Mouse (Mus musculus): ENCODE measurements around the gene Tbc1d4. TPM values are rescaled to one million over a fixed set of nuclear protein-coding genes. Genes with fewer than 3 reads are reported as not detected.

Gene Tbc1d4
- polyA plus RNA-seq, 1 experiment = 5.6 TPM

DNA sequence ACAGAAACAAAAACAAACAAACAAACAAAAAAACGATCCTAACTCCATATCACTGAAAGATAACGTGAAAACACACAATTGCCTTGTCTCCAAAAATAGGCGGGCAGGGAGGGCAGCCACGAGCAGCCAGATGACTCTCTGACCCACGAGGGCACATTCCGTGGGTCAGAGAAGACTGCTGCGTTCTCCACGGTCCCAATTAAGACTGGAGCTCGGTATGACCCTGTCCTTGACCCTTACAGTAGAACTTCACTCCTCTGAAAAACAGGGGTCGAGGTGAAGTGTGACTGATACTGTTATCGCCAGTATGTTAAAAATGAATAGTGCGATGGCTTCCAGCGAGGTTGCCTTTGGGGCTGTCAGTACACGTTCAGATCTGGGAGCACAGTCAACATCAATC, 90.7 kb downstream of the Tbc1d4 start:
- Histone ChIP-seq H3K27me3 (ENCODE audit: control insufficient read depth, insufficient read depth, low read length) (no peaks in the 10 kb centered on the region), H3K4me3 (ENCODE audit: extremely low read depth, insufficient read depth, insufficient read length) (no peak overlapping the region), H3K27ac (ENCODE audit: insufficient read depth, low read length) (no peak overlapping the region), H3K36me3 (ENCODE audit: control insufficient read depth, insufficient read depth, low read length) (no peaks in the 10 kb centered on the region), H3K4me1 (ENCODE audit: control insufficient read depth, insufficient read depth, insufficient read length) (no peaks in the 10 kb centered on the region)
- no peak for DNase-seq (ENCODE audit: low read depth in 1 of 2, low spot score in 2 of 2)
- WGBS = 69% methylated on average over 14 of the region's 14 CpGs
- TF ChIP-seq POLR2A (IDR thresholded peaks at IDR 0.05; ENCODE audit: low read depth, low read length) (no peak), CTCF (IDR thresholded peaks at IDR 0.05; ENCODE audit: extremely low read depth, insufficient read depth, insufficient read length, insufficient replicate concordance) (no peak)

- H3K36me3 ChIP-seq (ENCODE audit: control insufficient read depth, insufficient read depth, low read length) = no peaks in the 10 kb centered on the region
- H3K4me3 ChIP-seq (ENCODE audit: extremely low read depth, insufficient read depth, insufficient read length) = no peak overlapping the region
- H3K27ac ChIP-seq (ENCODE audit: insufficient read depth, low read length) = no peak overlapping the region
- H3K27me3 ChIP-seq (ENCODE audit: control insufficient read depth, insufficient read depth, low read length) = no peaks in the 10 kb centered on the region
- TF ChIP-seq POLR2A (IDR thresholded peaks at IDR 0.05; ENCODE audit: low read depth, low read length) = no peak
- no peak for TF ChIP-seq CTCF (IDR thresholded peaks at IDR 0.05; ENCODE audit: extremely low read depth, insufficient read depth, insufficient read length, insufficient replicate concordance)
- DNase-seq (ENCODE audit: low read depth in 1 of 2, low spot score in 2 of 2) = no peak
- no peaks in the 10 kb centered on the region for H3K4me1 ChIP-seq (ENCODE audit: control insufficient read depth, insufficient read depth, insufficient read length)
- 63% methylated on average over 6 of the region's 6 CpGs for WGBS
Observed at GRCm38 (mm10) chr14:101517801-101518200, 91.2 kb downstream of the Tbc1d4 start.

GRCm38 (mm10) chr14:101517341-101517740, 91.7 kb downstream of the Tbc1d4 start:
- H3K27ac ChIP-seq (ENCODE audit: insufficient read depth, low read length) = no peak overlapping the region

GRCm38 (mm10) chr14:101516864-101517263, 92.1 kb downstream of the Tbc1d4 start:
- Histone ChIP-seq H3K4me3 (ENCODE audit: extremely low read depth, insufficient read depth, insufficient read length) (no peak overlapping the region), H3K36me3 (ENCODE audit: control insufficient read depth, insufficient read depth, low read length) (no peaks in the 10 kb centered on the region), H3K27me3 (ENCODE audit: control insufficient read depth, insufficient read depth, low read length) (no peaks in the 10 kb centered on the region), H3K27ac (ENCODE audit: insufficient read depth, low read length) (no peak overlapping the region), H3K4me1 (ENCODE audit: control insufficient read depth, insufficient read depth, insufficient read length) (no peaks in the 10 kb centered on the region)
- 74% methylated on average over 5 of the region's 5 CpGs for WGBS
- DNase-seq (ENCODE audit: low read depth in 1 of 2, low spot score in 2 of 2) = no peak
- TF ChIP-seq POLR2A (IDR thresholded peaks at IDR 0.05; ENCODE audit: low read depth, low read length) = no peak
- no peak for TF ChIP-seq CTCF (IDR thresholded peaks at IDR 0.05; ENCODE audit: extremely low read depth, insufficient read depth, insufficient read length, insufficient replicate concordance)

More at GRCm38 (mm10) chr14:101517341-101517740, 91.7 kb downstream of the Tbc1d4 start:
- no peaks in the 10 kb centered on the region for H3K4me1 ChIP-seq (ENCODE audit: control insufficient read depth, insufficient read depth, insufficient read length)
- H3K27me3 ChIP-seq (ENCODE audit: control insufficient read depth, insufficient read depth, low read length) = no peaks in the 10 kb centered on the region
- WGBS = 21% methylated on average over 5 of the region's 5 CpGs
- no peak for TF ChIP-seq POLR2A (IDR thresholded peaks at IDR 0.05; ENCODE audit: low read depth, low read length)
- no peak for TF ChIP-seq CTCF (IDR thresholded peaks at IDR 0.05; ENCODE audit: extremely low read depth, insufficient read depth, insufficient read length, insufficient replicate concordance)
- DNase-seq (ENCODE audit: low read depth in 1 of 2, low spot score in 2 of 2) = peak in 1 of 2 experiments; percentile 5
- no peak overlapping the region for H3K4me3 ChIP-seq (ENCODE audit: extremely low read depth, insufficient read depth, insufficient read length)
- no peaks in the 10 kb centered on the region for H3K36me3 ChIP-seq (ENCODE audit: control insufficient read depth, insufficient read depth, low read length)

- Histone ChIP-seq H3K36me3 (ENCODE audit: control insufficient read depth, insufficient read depth, low read length) (no peaks in the 10 kb centered on the region), H3K4me3 (ENCODE audit: extremely low read depth, insufficient read depth, insufficient read length) (no peak overlapping the region), H3K27ac (ENCODE audit: insufficient read depth, low read length) (no peak overlapping the region), H3K27me3 (ENCODE audit: control insufficient read depth, insufficient read depth, low read length) (no peaks in the 10 kb centered on the region), H3K4me1 (ENCODE audit: control insufficient read depth, insufficient read depth, insufficient read length) (no peaks in the 10 kb centered on the region)
- 78% methylated on average over 11 of the region's 11 CpGs for WGBS
- no peak for TF ChIP-seq POLR2A (IDR thresholded peaks at IDR 0.05; ENCODE audit: low read depth, low read length)
- TF ChIP-seq CTCF (IDR thresholded peaks at IDR 0.05; ENCODE audit: extremely low read depth, insufficient read depth, insufficient read length, insufficient replicate concordance) = no peak
- no peak for DNase-seq (ENCODE audit: low read depth in 1 of 2, low spot score in 2 of 2)
Observed at GRCm38 (mm10) chr14:101516031-101516430, 93.0 kb downstream of the Tbc1d4 start.

GRCm38 (mm10) chr14:101515271-101515670, 93.7 kb downstream of the Tbc1d4 start:
- no peak for TF ChIP-seq CTCF (IDR thresholded peaks at IDR 0.05; ENCODE audit: extremely low read depth, insufficient read depth, insufficient read length, insufficient replicate concordance)
- no peak for TF ChIP-seq POLR2A (IDR thresholded peaks at IDR 0.05; ENCODE audit: low read depth, low read length)
- Histone ChIP-seq H3K4me3 (ENCODE audit: extremely low read depth, insufficient read depth, insufficient read length) (no peak overlapping the region), H3K27ac (ENCODE audit: insufficient read depth, low read length) (no peak overlapping the region), H3K27me3 (ENCODE audit: control insufficient read depth, insufficient read depth, low read length) (no peaks in the 10 kb centered on the region), H3K36me3 (ENCODE audit: control insufficient read depth, insufficient read depth, low read length) (no peaks in the 10 kb centered on the region), H3K4me1 (ENCODE audit: control insufficient read depth, insufficient read depth, insufficient read length) (no peaks in the 10 kb centered on the region)
- no peak for DNase-seq (ENCODE audit: low read depth in 1 of 2, low spot score in 2 of 2)
- WGBS = 91% methylated on average over 4 of the region's 4 CpGs

- no peaks in the 10 kb centered on the region for H3K36me3 ChIP-seq (ENCODE audit: control insufficient read depth, insufficient read depth, low read length)
- no peak overlapping the region for H3K4me3 ChIP-seq (ENCODE audit: extremely low read depth, insufficient read depth, insufficient read length)
- H3K27me3 ChIP-seq (ENCODE audit: control insufficient read depth, insufficient read depth, low read length) = no peaks in the 10 kb centered on the region
- no peaks in the 10 kb centered on the region for H3K4me1 ChIP-seq (ENCODE audit: control insufficient read depth, insufficient read depth, insufficient read length)
- no peak overlapping the region for H3K27ac ChIP-seq (ENCODE audit: insufficient read depth, low read length)
- WGBS = 90% methylated on average over 5 of the region's 5 CpGs
- DNase-seq (ENCODE audit: low read depth in 1 of 2, low spot score in 2 of 2) = no peak
- no peak for TF ChIP-seq POLR2A (IDR thresholded peaks at IDR 0.05; ENCODE audit: low read depth, low read length)
- TF ChIP-seq CTCF (IDR thresholded peaks at IDR 0.05; ENCODE audit: extremely low read depth, insufficient read depth, insufficient read length, insufficient replicate concordance) = no peak
Observed at GRCm38 (mm10) chr14:101514557-101514971, 94.4 kb downstream of the Tbc1d4 start.

All from spleen, adult 2 months (tissue).